Comparison of ENCODE assay signal across 8 mouse cellular contexts in genomic region chr13:58057953-58058870, GRCm38 (mm10). TPM values are rescaled to one million over a fixed set of nuclear protein-coding genes. Genes with fewer than 3 reads are reported as not detected.
DNase-seq lines count a peak whose midpoint lies in the region; ATAC-seq and TF ChIP-seq lines count a peak whose summit lies in the region.

No protein-coding gene starts in this region.

- no peak overlapping the region for H3K9ac ChIP-seq in midbrain, embryonic 13.5 days (replicated peaks)

- H3K27ac ChIP-seq in heart, embryonic 10.5 days, result peak overlapping the region; percentile 62
- no peak overlapping the region for H3K27ac ChIP-seq in midbrain, embryonic 13.5 days

- H3K9me3 ChIP-seq in heart, embryonic 10.5 days, result 0 out of 2 replicates have a peak, but pooled peaks cover 3% of the 10 kb centered on the region
- H3K9me3 ChIP-seq in midbrain, embryonic 13.5 days, result no peaks in the 10 kb centered on the region

- peaks cover 12% of the 10 kb centered on the region; the same call in 1 of the 2 replicates for H3K36me3 ChIP-seq in heart, embryonic 10.5 days
- H3K36me3 ChIP-seq in midbrain, embryonic 13.5 days, result peaks cover 18% of the 10 kb centered on the region

- 0 out of 2 replicates have a peak, but pooled peaks cover 3% of the 10 kb centered on the region for H3K4me1 ChIP-seq in heart, embryonic 10.5 days
- peaks cover 4% of the 10 kb centered on the region for H3K4me1 ChIP-seq in lung, adult 2 months (ENCODE audit: control insufficient read depth, insufficient read depth, low read length)
- H3K4me1 ChIP-seq in midbrain, embryonic 13.5 days (replicated peaks), result no peaks in the 10 kb centered on the region

- TF ChIP-seq CTCF in lung, adult 2 months (IDR thresholded peaks at IDR 0.05; ENCODE audit: insufficient read depth, low read length), result no peak

- no peak overlapping the region for H3K4me2 ChIP-seq in midbrain, embryonic 13.5 days (replicated peaks)

- TF ChIP-seq POLR2A in lung, adult 2 months (IDR thresholded peaks at IDR 0.05; ENCODE audit: borderline replicate concordance, extremely low read depth, low read depth, low read length), result no peak

- H3K27me3 ChIP-seq in heart, embryonic 10.5 days (ENCODE audit: insufficient read depth, poor library complexity, severe bottlenecking), result no peaks in the 10 kb centered on the region
- no peaks in the 10 kb centered on the region for H3K27me3 ChIP-seq in midbrain, embryonic 13.5 days

- no peak overlapping the region for H3K4me3 ChIP-seq in heart, embryonic 10.5 days
- H3K4me3 ChIP-seq in lung, adult 2 months (replicated peaks; ENCODE audit: extremely low read depth, low read depth, low read length), result no peak overlapping the region
- no peak overlapping the region for H3K4me3 ChIP-seq in midbrain, embryonic 13.5 days (replicated peaks)

- no peak for ATAC-seq in midbrain, embryonic 13.5 days

- WGBS in heart, embryonic 10.5 days, result 57% methylated on average over 17 of the region's 17 CpGs
- 27% methylated on average over 17 of the region's 17 CpGs for WGBS in lung, adult 2 months
- WGBS in midbrain, embryonic 13.5 days, result 67% methylated on average over 17 of the region's 17 CpGs

- peak; percentile 47 for DNase-seq in left cerebral cortex, postnatal 4 days
- no peak for DNase-seq in left cerebral cortex, adult 8-10 months (ENCODE audit: low spot score in 2 of 2)
- no peak for DNase-seq in heart, embryonic 10.5 days (ENCODE audit: low spot score)
- DNase-seq in kidney, adult 8-10 months, result peak; percentile 53 to 85
- DNase-seq in lung, adult 2 months, result peak; percentile 17
- peak; percentile 25 for DNase-seq in thymus, postnatal 0 days (ENCODE audit: low spot score)
- no peak for DNase-seq in frontal cortex, postnatal 14 days (ENCODE audit: low spot score in 2 of 2)

- intact Hi-C loops in left cerebral cortex, postnatal 4 days (cut with DNase I), result no loop called here

RNA-seq across cellular contexts. Expression of gene Klhl3, which starts 55.2 kb away (rescaled TPM):
- total RNA-seq in left cerebral cortex, postnatal 4 days (2021), result 10 to 100 TPM; 19.4 to 19.8 TPM
- 10 to 100 TPM; 24.6 to 30.1 (median 26.5) TPM for total RNA-seq in left cerebral cortex, adult 8-10 months (2022)
- polyA plus RNA-seq in heart, embryonic 10.5 days (2016; fragmentation: Nextera tagmentation; extraction: Ambion mirVana), result 2.5 and 3.4 TPM in 2 replicates
- polyA plus RNA-seq in lung, adult 2 months (2012; rRNA removed), result 1.8 TPM in 2 replicates
- polyA plus RNA-seq in thymus, postnatal 0 days (2015; fragmentation: Nextera tagmentation; extraction: Ambion mirVana), result 1.4 and 1.8 TPM in 2 replicates
- polyA plus RNA-seq in midbrain, embryonic 13.5 days (2015; fragmentation: Nextera tagmentation; extraction: Ambion mirVana), result 8.9 and 9.6 TPM in 2 replicates

Comparison
In these comparisons a context has a peak if more than half of its experiments do, and no peak if none do; other contexts are left out.
1. DNase-seq: peak in left cerebral cortex, postnatal 4 days (single experiment), kidney, adult 8-10 months (2 of 2), lung, adult 2 months (single experiment) and thymus, postnatal 0 days (single experiment); none in left cerebral cortex, adult 8-10 months (0 of 2), heart, embryonic 10.5 days (single experiment) and frontal cortex, postnatal 14 days (0 of 2).